Mouse (Mus musculus) CH12.LX (cell line): Measurements from ENCODE around the gene Scnn1a. TPM values are rescaled to one million over a fixed set of nuclear protein-coding genes. Genes with fewer than 3 reads are reported as not detected.

ENCODE experiments used
- DNase-seq: peaks from one replicate; pipeline ENCODE4 v3.0.0-alpha.2; 2013; ENCODE audit errors: extremely low read depth
- H3K27ac ChIP-seq: 2 replicates; pipeline ENCODE4 v1.5.1; 2012; ENCODE audit warnings: low read depth, mild to moderate bottlenecking, control low read depth, moderate library complexity; ENCODE audit not compliant: insufficient read depth
- H3K27me3 ChIP-seq: replicated peaks from 2 replicates; pipeline ENCODE3; 2012; ENCODE audit warnings: inconsistent platforms
- H3K36me3 ChIP-seq, 2 experiments: replicated peaks in 1 of 2; 2 replicates each; pipeline versions ENCODE3 to v1.6.1; 2012; ENCODE audit warnings: inconsistent platforms in 1 of 2, low read length in 1 of 2, mild to moderate bottlenecking in 1 of 2, mixed read lengths in 1 of 2, moderate library complexity in 1 of 2; ENCODE audit not compliant: control insufficient read depth in 1 of 2, insufficient read depth in 1 of 2
- H3K4me1 ChIP-seq, 2 experiments: 2 replicates each; pipeline ENCODE4 v1.6.1; 2012; ENCODE audit warnings: inconsistent platforms in 1 of 2, moderate library complexity in 1 of 2; ENCODE audit not compliant: insufficient read depth in 2 of 2, control insufficient read depth in 1 of 2
- H3K4me2 ChIP-seq: 2 replicates; pipeline ENCODE4 v1.6.1; 2012; ENCODE audit warnings: low read depth, mild to moderate bottlenecking, control low read depth; ENCODE audit not compliant: poor library complexity, insufficient read depth, severe bottlenecking
- H3K4me3 ChIP-seq, 3 experiments: fragments of 150-350 bp in 1 of 3; sonication (generic) in 1 of 3; replicated peaks in 1 of 3; 2 replicates each; pipeline versions ENCODE3 to v1.5.1; 2011 to 2012; ENCODE audit warnings: low read depth in 2 of 3, low read length in 2 of 3, mild to moderate bottlenecking in 2 of 3, moderate library complexity in 2 of 3, control low read depth in 1 of 3, improper control_type of control experiment in 1 of 3, inconsistent platforms in 1 of 3, mixed read lengths in 1 of 3; ENCODE audit not compliant: poor library complexity in 1 of 3
- H3K79me2 ChIP-seq: replicated peaks from 2 replicates; pipeline ENCODE4 v1.6.1; 2012; ENCODE audit warnings: mild to moderate bottlenecking, moderate library complexity; ENCODE audit not compliant: control insufficient read depth, poor library complexity, insufficient read depth, severe bottlenecking; ENCODE audit errors: extremely low read depth
- H3K9ac ChIP-seq: 2 replicates; pipeline ENCODE4 v1.6.1; 2012; ENCODE audit warnings: low read depth, mild to moderate bottlenecking, control low read depth, moderate library complexity; ENCODE audit not compliant: insufficient read depth
- H3K9me3 ChIP-seq: replicated peaks from 2 replicates; pipeline ENCODE3; 2012; ENCODE audit warnings: low read length, inconsistent platforms, mixed read lengths
- BHLHE40 ChIP-seq: IDR thresholded peaks from 2 replicates; pipeline ENCODE4 v1.6.1; 2011; ENCODE audit warnings: mild to moderate bottlenecking, low read depth, low read length, improper control_type of control experiment
- CTCF ChIP-seq, 2 experiments: IDR thresholded peaks in 1 of 2; conservative IDR thresholded peaks in 1 of 2; 2 replicates each; pipeline ENCODE4 v1.5.1; 2011 to 2012; ENCODE audit warnings: low read depth in 2 of 2, low read length in 2 of 2, improper control_type of control experiment in 1 of 2, inconsistent platforms in 1 of 2, mild to moderate bottlenecking in 1 of 2, moderate library complexity in 1 of 2
- IRF4 ChIP-seq: IDR thresholded peaks from 2 replicates; pipeline ENCODE4 v1.6.1; 2014; ENCODE audit warnings: low read depth, mild to moderate bottlenecking, inconsistent platforms, low read length, improper control_type of control experiment
- JUN ChIP-seq: IDR thresholded peaks from 2 replicates; pipeline ENCODE4 v1.6.1; 2011; ENCODE audit warnings: low read depth, mild to moderate bottlenecking, low read length, improper control_type of control experiment, moderate library complexity; ENCODE audit not compliant: insufficient read depth
- MYC ChIP-seq: IDR thresholded peaks from 2 replicates; pipeline ENCODE4 v1.6.1; 2011; ENCODE audit warnings: low read depth, mild to moderate bottlenecking, improper control_type of control experiment, low read length
- NRF1 ChIP-seq: IDR thresholded peaks from 2 replicates; pipeline ENCODE4 v1.6.1; 2014; ENCODE audit warnings: low read depth, mild to moderate bottlenecking, inconsistent platforms, low read length, improper control_type of control experiment, moderate library complexity
- POLR2A ChIP-seq: IDR thresholded peaks from 2 replicates; pipeline ENCODE4 v1.6.1; 2011; ENCODE audit warnings: low read depth, mild to moderate bottlenecking, improper control_type of control experiment, low read length
- RAD21 ChIP-seq: IDR thresholded peaks from 2 replicates; pipeline ENCODE4 v1.6.1; 2011; ENCODE audit warnings: low read depth, mild to moderate bottlenecking, low read length, improper control_type of control experiment, moderate library complexity
- SMC3 ChIP-seq: IDR thresholded peaks from 2 replicates; pipeline ENCODE4 v1.6.1; 2011; ENCODE audit warnings: low read depth, low read length, improper control_type of control experiment
- USF1 ChIP-seq: IDR thresholded peaks from 2 replicates; pipeline ENCODE4 v1.6.1; 2014; ENCODE audit warnings: low read depth, mild to moderate bottlenecking, inconsistent platforms, low read length, improper control_type of control experiment
- ZC3H11A ChIP-seq: IDR thresholded peaks from 2 replicates; pipeline ENCODE4 v1.6.1; 2012; ENCODE audit warnings: low read depth, mild to moderate bottlenecking, inconsistent platforms, low read length, improper control_type of control experiment
- dilution Hi-C: fragments of 300-500 bp; cut with MboI; formaldehyde crosslinking; loops from 2 replicates; pipeline ENCODE4 v1.14.3; 2020; ENCODE audit warnings: low sequenced_read_pairs; ENCODE audit not compliant: extremely low pct_unique_long_range_greater_than_20kb, extremely low pct_ligation_motif_present
- in situ Hi-C: fragments of 300-500 bp; cut with MboI; formaldehyde crosslinking; loops from 3 replicates; pipeline ENCODE4 v1.14.3; 2019; ENCODE audit warnings: low sequenced_read_pairs, low pct_ligation_motif_present, low pct_unique_long_range_greater_than_20kb, mixed read lengths
- polyA plus RNA-seq: library from polyadenylated mRNA; unstranded; fragments of >175 nt; gene quantifications from 2 replicates; pipeline ENCODE4 v1.2.1, GENCODE M21; 2012; ENCODE audit warnings: low read depth; ENCODE audit not compliant: insufficient read length
- total RNA-seq, 2 experiments: library from RNA; depleted of rRNA; stranded (reverse); fragments of 300-350 nt in 1 of 2; fragments of >200 nt in 1 of 2; gene quantifications; 2 replicates each; pipeline ENCODE4 v1.2.3; 2012 to 2014

Scnn1a gene
- total and polyA plus RNA-seq, 3 experiments = not detected

DNA sequence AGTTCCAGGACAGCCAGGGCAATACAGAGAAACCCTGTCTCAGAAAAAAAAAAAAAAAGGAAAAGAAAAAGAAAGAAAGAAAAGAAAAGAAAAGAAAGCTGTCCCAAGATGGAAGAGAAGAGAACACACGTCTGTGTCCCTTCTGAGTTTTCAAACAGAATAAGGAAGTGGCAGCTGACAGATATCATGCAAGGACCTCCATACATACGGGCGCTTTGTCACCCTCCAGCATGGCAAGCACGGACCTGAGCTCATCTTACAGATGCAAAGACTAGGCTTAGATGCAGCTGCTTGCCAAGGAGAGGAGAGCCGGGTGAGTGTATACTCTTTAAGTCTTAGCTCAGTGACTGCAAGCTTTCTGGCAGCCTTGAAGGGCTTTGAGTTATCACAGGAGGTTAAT is 45.1 kb downstream of the Scnn1a start:
- H3K36me3 ChIP-seq = no peaks in the 10 kb centered on the region
- no peak overlapping the region for H3K4me3 ChIP-seq
- H3K4me1 ChIP-seq = peaks cover 4 to 13% of the 10 kb centered on the region in 2 experiments; a peak in 3 of 4 replicates
- peaks cover 11% of the 10 kb centered on the region for H3K9me3 ChIP-seq
- H3K4me2 ChIP-seq = no peak overlapping the region
- H3K9ac ChIP-seq = no peak overlapping the region
- in situ Hi-C loops = no loop called here
- H3K79me2 ChIP-seq = no peaks in the 10 kb centered on the region
- dilution Hi-C loops = no loop called here
- no peak for DNase-seq
- H3K27ac ChIP-seq = no peak overlapping the region
- peaks cover 90% of the 10 kb centered on the region for H3K27me3 ChIP-seq
- no peak for TF ChIP-seq USF1
- no peak for TF ChIP-seq NRF1
- TF ChIP-seq POLR2A = no peak
- TF ChIP-seq JUN = no peak
- no peak for TF ChIP-seq ZC3H11A
- TF ChIP-seq SMC3 = no peak

GRCm38 (mm10) chr6:125366133-125366532 is 45.7 kb downstream of the Scnn1a start:
- in situ Hi-C loops = no loop called here
- H3K9me3 ChIP-seq = peaks cover 11% of the 10 kb centered on the region
- H3K9ac ChIP-seq = no peak overlapping the region
- dilution Hi-C loops = no loop called here
- no peak overlapping the region for H3K4me3 ChIP-seq
- H3K27me3 ChIP-seq = peaks cover 89% of the 10 kb centered on the region
- DNase-seq = no peak
- H3K27ac ChIP-seq = no peak overlapping the region
- no peak overlapping the region for H3K4me2 ChIP-seq
- no peaks in the 10 kb centered on the region for H3K36me3 ChIP-seq
- H3K4me1 ChIP-seq = peaks cover 3 to 6% of the 10 kb centered on the region in 2 experiments; a peak in 3 of 4 replicates
- H3K79me2 ChIP-seq = no peaks in the 10 kb centered on the region
- peak; percentile 32 for TF ChIP-seq RAD21
- peak; percentile 36; the same call in 1 of the 2 replicates for TF ChIP-seq MYC
- no peak for TF ChIP-seq NRF1
- TF ChIP-seq CTCF (conservative IDR thresholded peaks at IDR 0.05 in 1 of 2, IDR thresholded peaks at IDR 0.05 in 1 of 2; ENCODE audit: low read depth in 2 of 2, low read length in 2 of 2) = peak in 1 of 2 experiments; percentile 54; a peak in 2 of 4 replicates

- Histone ChIP-seq H3K4me3 (no peak overlapping the region), H3K27ac (no peak overlapping the region), H3K9me3 (peaks cover 9% of the 10 kb centered on the region), H3K9ac (no peak overlapping the region), H3K36me3 (no peaks in the 10 kb centered on the region), H3K27me3 (peaks cover 88% of the 10 kb centered on the region), H3K4me2 (no peak overlapping the region), H3K4me1 (peaks cover 3 to 5% of the 10 kb centered on the region in 2 experiments; a peak in 3 of 4 replicates), H3K79me2 (no peaks in the 10 kb centered on the region)
- DNase-seq = peak; percentile 27
- TF ChIP-seq BHLHE40 (no peak), IRF4 (peak; percentile 70; the same call in 1 of the 2 replicates)
- in situ Hi-C loops = no loop called here
- dilution Hi-C loops = no loop called here
Observed at GRCm38 (mm10) chr6:125367758-125368371, 47.4 kb downstream of the Scnn1a start.
